Mouse (Mus musculus): ENCODE results near the gene Prr5. TPM values are rescaled to one million over a fixed set of nuclear protein-coding genes. Genes with fewer than 3 reads are reported as not detected.

The Prr5 gene
- 22.1 and 23.7 TPM in 2 replicates for polyA plus RNA-seq (2015; fragmentation: Nextera tagmentation; extraction: Ambion mirVana)

- ATAC-seq (ENCODE audit: borderline replicate concordance, extremely low read depth, low FRiP score, low TSS enrichment): no peak
- Histone ChIP-seq H3K9ac (no peak within 1 kb of the TSS), H3K4me1 (peaks cover 10% of the 10 kb centered on the region; the same call in 1 of the 2 replicates), H3K9me3 (no peaks in the 10 kb centered on the region), H3K4me3 (no peak within 1 kb of the TSS), H3K4me2 (no peak within 1 kb of the TSS), H3K36me3 (no peaks in the 10 kb centered on the region), H3K27ac (no peak within 1 kb of the TSS), H3K27me3 (peaks cover 5% of the 10 kb centered on the region; the same call in 1 of the 2 replicates)
- WGBS: 55% methylated on average over 14 of the region's 14 CpGs
Observed at GRCm38 (mm10) chr15:84668938-84669747, at the start of gene Prr5. Gene Prr5 (plus strand): TSS chr15:84669620.

GRCm38 (mm10) chr15:84620028-84620427 is 49.4 kb upstream of the Prr5 start:
- H3K36me3 ChIP-seq: no peaks in the 10 kb centered on the region
- H3K4me1 ChIP-seq: peaks cover 7% of the 10 kb centered on the region; the same call in 1 of the 2 replicates
- no peak for ATAC-seq (ENCODE audit: borderline replicate concordance, extremely low read depth, low FRiP score, low TSS enrichment)
- no peak overlapping the region for H3K9ac ChIP-seq
- H3K9me3 ChIP-seq: no peaks in the 10 kb centered on the region
- no peak overlapping the region for H3K4me3 ChIP-seq
- H3K27ac ChIP-seq: no peak overlapping the region
- 71% methylated on average over 3 of the region's 3 CpGs for WGBS
- H3K27me3 ChIP-seq: no peaks in the 10 kb centered on the region
- no peak overlapping the region for H3K4me2 ChIP-seq

GRCm38 (mm10) chr15:84621722-84622428 is 47.5 kb upstream of the Prr5 start:
- WGBS: 35% methylated on average over 14 of the region's 14 CpGs
- H3K36me3 ChIP-seq: no peaks in the 10 kb centered on the region

GRCm38 (mm10) chr15:84624870-84625269 is 44.5 kb upstream of the Prr5 start:
- H3K27ac ChIP-seq: no peak overlapping the region
- no peak overlapping the region for H3K4me3 ChIP-seq
- H3K9me3 ChIP-seq: no peaks in the 10 kb centered on the region
- WGBS: 46% methylated on average over 9 of the region's 9 CpGs
- no peak for ATAC-seq (ENCODE audit: borderline replicate concordance, extremely low read depth, low FRiP score, low TSS enrichment)
- peaks cover 16% of the 10 kb centered on the region for H3K4me1 ChIP-seq
- no peak overlapping the region for H3K9ac ChIP-seq
- H3K27me3 ChIP-seq: no peaks in the 10 kb centered on the region
- H3K36me3 ChIP-seq: no peaks in the 10 kb centered on the region
- H3K4me2 ChIP-seq: no peak overlapping the region

More at GRCm38 (mm10) chr15:84621722-84622428, 47.5 kb upstream of the Prr5 start:
- H3K9ac ChIP-seq: no peak overlapping the region
- H3K4me1 ChIP-seq: peaks cover 16% of the 10 kb centered on the region
- no peak overlapping the region for H3K4me3 ChIP-seq
- H3K4me2 ChIP-seq: no peak overlapping the region
- ATAC-seq (ENCODE audit: borderline replicate concordance, extremely low read depth, low FRiP score, low TSS enrichment): no peak
- H3K27me3 ChIP-seq: no peaks in the 10 kb centered on the region
- no peak overlapping the region for H3K27ac ChIP-seq
- H3K9me3 ChIP-seq: no peaks in the 10 kb centered on the region

GRCm38 (mm10) chr15:84625712-84626414 is 43.6 kb upstream of the Prr5 start:
- H3K27ac ChIP-seq: peak overlapping the region; percentile 2; the same call in 1 of the 2 replicates
- WGBS: 42% methylated on average over 6 of the region's 6 CpGs
- ATAC-seq (ENCODE audit: borderline replicate concordance, extremely low read depth, low FRiP score, low TSS enrichment): peak; percentile 79

GRCm38 (mm10) chr15:84627308-84627707 is 42.1 kb upstream of the Prr5 start:
- no peaks in the 10 kb centered on the region for H3K36me3 ChIP-seq
- ATAC-seq (ENCODE audit: borderline replicate concordance, extremely low read depth, low FRiP score, low TSS enrichment): no peak
- no peaks in the 10 kb centered on the region for H3K9me3 ChIP-seq
- H3K4me3 ChIP-seq: no peak overlapping the region
- no peaks in the 10 kb centered on the region for H3K27me3 ChIP-seq
- peaks cover 16% of the 10 kb centered on the region for H3K4me1 ChIP-seq
- no peak overlapping the region for H3K4me2 ChIP-seq
- no peak overlapping the region for H3K27ac ChIP-seq
- no peak overlapping the region for H3K9ac ChIP-seq
- 70% methylated on average over 5 of the region's 5 CpGs for WGBS

More at GRCm38 (mm10) chr15:84625712-84626414, 43.6 kb upstream of the Prr5 start:
- H3K4me2 ChIP-seq: no peak overlapping the region
- no peaks in the 10 kb centered on the region for H3K9me3 ChIP-seq
- H3K9ac ChIP-seq: no peak overlapping the region
- no peak overlapping the region for H3K4me3 ChIP-seq
- no peaks in the 10 kb centered on the region for H3K36me3 ChIP-seq
- H3K4me1 ChIP-seq: peaks cover 16% of the 10 kb centered on the region
- no peaks in the 10 kb centered on the region for H3K27me3 ChIP-seq

GRCm38 (mm10) chr15:84629680-84630079 is 39.7 kb upstream of the Prr5 start:
- WGBS: 22% methylated on average over 3 of the region's 3 CpGs
- peaks cover 16% of the 10 kb centered on the region for H3K4me1 ChIP-seq
- H3K27me3 ChIP-seq: no peaks in the 10 kb centered on the region
- no peak overlapping the region for H3K27ac ChIP-seq
- no peaks in the 10 kb centered on the region for H3K36me3 ChIP-seq
- no peak overlapping the region for H3K4me2 ChIP-seq
- no peak overlapping the region for H3K4me3 ChIP-seq
- H3K9me3 ChIP-seq: no peaks in the 10 kb centered on the region
- no peak overlapping the region for H3K9ac ChIP-seq
- ATAC-seq (ENCODE audit: borderline replicate concordance, extremely low read depth, low FRiP score, low TSS enrichment): no peak

- H3K4me1 ChIP-seq: no peaks in the 10 kb centered on the region
- no peak overlapping the region for H3K4me2 ChIP-seq
- no peak overlapping the region for H3K4me3 ChIP-seq
- no peak overlapping the region for H3K9ac ChIP-seq
- no peaks in the 10 kb centered on the region for H3K36me3 ChIP-seq
- WGBS: 0% methylated on average over 7 of the region's 7 CpGs
- ATAC-seq (ENCODE audit: borderline replicate concordance, extremely low read depth, low FRiP score, low TSS enrichment): no peak
- H3K9me3 ChIP-seq: no peaks in the 10 kb centered on the region
- no peak overlapping the region for H3K27ac ChIP-seq
- H3K27me3 ChIP-seq: no peaks in the 10 kb centered on the region
Observed at GRCm38 (mm10) chr15:84631560-84631959, 37.9 kb upstream of the Prr5 start.

- Histone ChIP-seq H3K36me3 (no peaks in the 10 kb centered on the region), H3K4me3 (no peak overlapping the region), H3K4me1 (peaks cover 4% of the 10 kb centered on the region; the same call in 1 of the 2 replicates), H3K27ac (no peak overlapping the region), H3K9me3 (no peaks in the 10 kb centered on the region), H3K27me3 (no peaks in the 10 kb centered on the region), H3K9ac (no peak overlapping the region), H3K4me2 (no peak overlapping the region)
- ATAC-seq (ENCODE audit: borderline replicate concordance, extremely low read depth, low FRiP score, low TSS enrichment): no peak
- 63% methylated on average over 3 of the region's 3 CpGs for WGBS
Observed at GRCm38 (mm10) chr15:84634361-84634760, 35.1 kb upstream of the Prr5 start.

GRCm38 (mm10) chr15:84638405-84638804 is 31.0 kb upstream of the Prr5 start:
- no peak for ATAC-seq (ENCODE audit: borderline replicate concordance, extremely low read depth, low FRiP score, low TSS enrichment)
- H3K4me2 ChIP-seq: no peak overlapping the region
- no peaks in the 10 kb centered on the region for H3K9me3 ChIP-seq
- no peak overlapping the region for H3K4me3 ChIP-seq
- no peaks in the 10 kb centered on the region for H3K36me3 ChIP-seq
- no peak overlapping the region for H3K9ac ChIP-seq
- no peak overlapping the region for H3K27ac ChIP-seq
- no peaks in the 10 kb centered on the region for H3K27me3 ChIP-seq
- H3K4me1 ChIP-seq: peaks cover 9% of the 10 kb centered on the region; the same call in 1 of the 2 replicates

GRCm38 (mm10) chr15:84639072-84639450 is 30.4 kb upstream of the Prr5 start:
- no peaks in the 10 kb centered on the region for H3K36me3 ChIP-seq
- peak overlapping the region; percentile 45 for H3K27ac ChIP-seq
- H3K4me2 ChIP-seq: no peak overlapping the region
- H3K9ac ChIP-seq: no peak overlapping the region
- H3K4me3 ChIP-seq: no peak overlapping the region
- H3K4me1 ChIP-seq: peaks cover 9% of the 10 kb centered on the region; the same call in 1 of the 2 replicates
- 47% methylated on average over 5 of the region's 5 CpGs for WGBS
- 0 out of 2 replicates have a peak, but pooled peaks have one; percentile 27 for ATAC-seq (ENCODE audit: borderline replicate concordance, extremely low read depth, low FRiP score, low TSS enrichment)
- no peaks in the 10 kb centered on the region for H3K9me3 ChIP-seq
- no peaks in the 10 kb centered on the region for H3K27me3 ChIP-seq
